Mouse (Mus musculus) c-Kit-negative CD71-positive TER-119-positive erythroid progenitor cells, embryonic 14.5 days (primary cell): ENCODE measurements around the gene Asic4.

ENCODE experiments used
- DNase-seq: peaks from one replicate; pipeline ENCODE4 v3.0.0-alpha.2; 2013; ENCODE audit warnings: low read depth, low spot score

Asic4 gene

GRCm38 (mm10) chr1:75467215-75467927 lies 17.1 kb downstream of the Asic4 start:
- peak; percentile 31 for DNase-seq

GRCm38 (mm10) chr1:75469287-75469825 lies 19.1 kb downstream of the Asic4 start:
- no peak for DNase-seq

DNA sequence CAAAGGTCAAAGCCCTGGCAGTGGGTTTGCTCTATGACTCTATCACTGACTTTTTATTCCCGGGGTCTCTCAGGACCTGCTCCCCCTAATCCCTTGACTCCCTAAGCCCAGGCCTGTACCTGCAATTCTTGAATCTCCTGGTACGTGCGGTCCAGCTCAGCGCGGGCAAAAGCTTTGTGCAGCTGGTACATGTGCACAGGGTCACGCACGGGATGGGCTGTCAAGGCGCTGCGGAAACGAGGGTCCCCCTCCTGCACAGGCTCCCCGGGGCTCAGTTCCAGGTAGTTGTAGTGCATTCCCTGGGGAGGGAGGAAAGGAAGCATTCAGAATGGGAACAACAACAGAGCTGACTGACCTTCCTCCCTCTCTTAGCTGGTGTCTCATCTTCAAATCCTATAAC lies 26.2 kb downstream of the Asic4 start:
- no peak for DNase-seq

GRCm38 (mm10) chr1:75477264-75477965 lies 27.2 kb downstream of the Asic4 start:
- DNase-seq = peak; percentile 47

GRCm38 (mm10) chr1:75477966-75478290 lies 27.7 kb downstream of the Asic4 start:
- no peak for DNase-seq

DNA sequence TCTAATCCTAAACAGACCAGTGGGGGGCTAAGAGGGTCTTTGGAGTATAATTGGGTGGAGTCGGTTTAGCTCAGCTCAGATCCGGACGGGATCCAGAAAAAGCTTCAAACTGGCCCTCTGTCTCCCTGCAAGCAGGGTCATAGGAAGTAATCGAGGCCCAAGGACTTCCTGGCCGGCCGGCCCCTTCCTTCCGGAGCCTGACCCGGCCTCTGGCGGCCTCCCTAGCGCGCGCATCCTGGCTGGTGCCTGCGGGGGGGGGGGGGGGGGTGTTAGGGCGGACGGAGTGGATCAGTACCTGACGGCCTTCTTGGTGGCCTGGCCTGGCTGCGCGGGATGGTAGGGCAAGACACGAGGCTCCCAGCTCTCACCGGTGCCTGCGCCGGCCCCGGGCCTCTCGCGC lies 28.3 kb downstream of the Asic4 start:
- no peak for DNase-seq

- DNase-seq = peak; percentile 46
Measured at GRCm38 (mm10) chr1:75478916-75479634, 28.8 kb downstream of the Asic4 start, which contains the start of the genes Chpf and Tmem198. Gene Chpf, minus strand, starts transcription at chr1:75479307. Gene Tmem198, plus strand, starts transcription at chr1:75479532.

DNA sequence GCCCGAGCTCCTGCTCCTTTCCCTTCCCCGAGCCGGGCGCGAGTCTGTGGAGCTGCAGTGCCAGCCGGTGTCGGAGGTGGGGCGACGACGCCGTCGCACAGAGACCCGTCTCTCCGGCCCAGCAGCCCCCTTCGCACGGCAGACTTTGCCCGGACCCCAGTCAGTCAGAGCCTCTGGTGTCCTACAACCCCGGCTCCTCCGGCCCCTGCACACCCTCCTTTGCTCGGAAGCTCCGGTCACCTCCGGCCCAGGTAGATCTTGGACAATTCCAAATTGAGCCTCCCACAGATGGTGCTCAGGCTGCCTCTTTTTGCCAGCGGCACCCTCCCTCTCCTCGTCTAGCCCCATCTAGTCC lies 29.4 kb downstream of the Asic4 start:
- no peak for DNase-seq

- no peak for DNase-seq
Measured at GRCm38 (mm10) chr1:75480036-75480435, 29.8 kb downstream of the Asic4 start.

GRCm38 (mm10) chr1:75480735-75481134 lies 30.5 kb downstream of the Asic4 start:
- no peak for DNase-seq

DNA sequence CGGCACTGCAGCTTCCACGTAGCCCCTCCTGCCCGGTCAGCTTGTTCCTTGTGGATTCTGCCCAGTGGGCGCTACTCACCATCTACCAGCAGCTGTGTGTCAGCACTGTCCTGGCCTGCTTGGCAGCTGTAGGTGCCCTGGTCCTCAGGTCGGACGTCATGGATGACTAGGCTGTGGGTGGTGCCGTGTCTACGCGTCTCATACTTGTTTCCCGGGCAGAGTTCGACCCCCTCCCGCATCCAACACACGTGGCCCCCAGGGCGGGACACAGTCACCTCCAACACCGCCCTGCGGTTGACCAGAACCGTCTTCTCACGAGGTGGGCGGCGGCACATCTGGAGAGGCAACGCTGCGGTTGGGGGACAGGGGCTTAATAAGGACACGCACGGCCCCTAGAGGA lies 36.3 kb downstream of the Asic4 start:
- no peak for DNase-seq

DNA sequence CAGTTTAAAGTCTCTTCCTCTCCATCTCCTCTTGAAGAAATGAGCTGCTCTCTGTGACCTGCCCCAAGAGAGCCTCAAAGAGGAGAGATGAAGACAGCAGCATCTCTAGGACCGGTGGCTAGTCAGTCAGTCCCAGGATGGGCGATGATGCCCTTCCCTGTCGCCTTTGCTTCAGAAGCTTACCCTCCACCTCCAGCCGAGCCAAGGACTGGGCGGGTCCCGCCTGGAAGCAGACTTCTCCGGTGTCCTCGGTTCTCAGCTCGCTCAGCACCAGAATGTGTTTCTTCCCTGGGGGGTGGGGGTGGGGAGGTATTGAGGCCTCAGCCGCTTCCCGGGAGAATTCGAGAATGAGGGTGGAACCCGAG lies 36.8 kb downstream of the Asic4 start:
- DNase-seq = no peak

GRCm38 (mm10) chr1:75487405-75488161 lies 37.3 kb downstream of the Asic4 start:
- no peak for DNase-seq

DNA sequence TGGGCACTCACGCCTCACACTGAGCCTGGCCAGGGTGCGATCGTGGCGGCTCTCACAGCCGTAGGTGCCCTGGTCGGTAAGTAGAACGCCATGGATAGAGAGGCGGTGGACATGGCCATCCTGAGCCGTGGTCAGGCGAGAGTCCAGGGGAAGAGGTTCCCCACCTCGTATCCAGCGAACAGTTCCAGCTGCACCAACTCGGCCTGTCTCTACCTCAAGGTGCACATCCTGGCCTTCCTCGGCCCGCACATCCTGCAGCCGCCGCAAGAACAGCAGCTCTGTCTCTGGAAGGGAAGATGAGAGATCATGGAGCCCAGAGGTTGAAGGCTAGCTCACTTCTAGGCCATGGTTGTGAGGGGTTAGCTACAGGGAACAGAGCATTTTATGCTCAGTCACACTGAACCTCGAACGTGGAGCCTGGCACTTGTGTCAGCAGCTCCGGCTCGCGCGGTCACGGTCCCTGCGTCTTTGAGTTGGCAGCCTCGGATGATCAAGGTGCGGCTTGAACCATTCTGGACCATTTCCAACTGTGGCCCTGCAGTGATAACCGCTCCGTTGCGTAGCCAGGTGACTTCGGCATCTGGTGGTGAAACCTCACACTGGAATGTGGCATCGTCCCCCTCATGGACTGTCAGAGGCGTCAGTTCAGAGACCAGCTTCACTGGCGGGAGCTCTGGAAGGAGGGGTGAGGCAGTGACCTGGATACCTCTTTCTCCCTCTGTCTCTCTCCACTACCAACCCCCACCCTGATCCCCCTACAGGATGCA lies 40.7 kb downstream of the Asic4 start:
- DNase-seq = no peak

GRCm38 (mm10) chr1:75492579-75493170 lies 42.4 kb downstream of the Asic4 start:
- no peak for DNase-seq

- no peak for DNase-seq
Measured at GRCm38 (mm10) chr1:75494878-75495548, 44.8 kb downstream of the Asic4 start.

DNA sequence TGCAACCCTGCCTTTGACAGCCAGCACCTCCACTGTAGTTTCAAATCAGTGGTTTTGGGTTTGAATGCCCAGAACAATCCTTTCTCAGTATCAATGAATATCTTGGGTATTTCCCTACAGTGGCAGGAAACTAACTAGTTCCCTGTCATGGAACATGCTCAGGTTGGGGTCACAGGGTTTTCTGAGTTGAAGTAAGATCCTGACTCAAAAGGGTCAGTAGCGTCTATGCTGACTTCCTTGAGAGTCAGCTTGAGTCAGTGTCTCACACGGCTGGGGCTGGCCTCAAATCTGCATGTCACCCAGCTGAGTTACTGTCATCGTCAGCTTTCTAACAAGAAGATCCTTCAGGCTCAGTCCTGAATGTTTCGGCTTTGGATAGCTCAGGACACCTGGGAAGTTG lies 48.7 kb downstream of the Asic4 start:
- no peak for DNase-seq

DNA sequence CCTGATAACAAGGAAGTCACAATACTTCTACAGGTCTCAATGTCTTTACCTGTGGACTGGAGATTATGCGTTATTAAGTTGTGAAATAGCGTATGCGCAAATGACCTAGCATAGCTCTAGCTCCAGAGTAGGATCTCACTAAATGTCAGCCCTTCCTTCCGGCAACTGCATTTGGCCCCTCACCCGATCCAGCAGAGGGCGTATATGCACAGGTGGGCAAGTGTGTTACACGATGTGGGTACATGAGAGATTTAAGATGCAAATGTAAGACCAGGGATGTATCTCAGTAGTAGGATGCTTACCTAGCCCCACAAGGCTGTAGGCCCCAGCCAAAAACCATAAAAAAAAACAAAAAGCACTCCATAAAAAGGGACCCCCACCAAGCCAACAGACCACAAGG lies 49.2 kb downstream of the Asic4 start:
- no peak for DNase-seq

- no peak for DNase-seq
Measured at GRCm38 (mm10) chr1:75501905-75502304, 51.7 kb downstream of the Asic4 start.
